Mouse (Mus musculus) T-cell, adult 66 days (primary cell): ENCODE results near the gene Rab39b. TPM values are rescaled to one million over a fixed set of nuclear protein-coding genes. Genes with fewer than 3 reads are reported as not detected.

Source experiments
- total RNA-seq, 2 experiments: library from RNA; stranded (reverse); gene quantifications; 3 replicates in 1 of 2; 4 replicates in 1 of 2; pipeline ENCODE4 v1.2.4; 2023

Gene Rab39b
- under 1 TPM; 0.15 to 0.20 TPM for total RNA-seq

GRCm38 (mm10) chrX:75577582-75578324 is at the start of gene Rab39b:
TSS of gene Rab39b (minus strand) at chrX:75578231.

Other genes with a start within 250 kb of the Rab39b start
- 10 to 100 TPM; 21.2 to 33.8 TPM for gene Fundc2, start 195.8 kb downstream of the Rab39b start, total RNA-seq
- under 1 TPM; 0.30 to 0.47 TPM for gene F8, start 195.6 kb downstream of the Rab39b start, total RNA-seq
- 10 to 100 TPM; 13.9 to 14.2 TPM for gene Cmc4, start 161.6 kb downstream of the Rab39b start, total RNA-seq
- 10 to 100 TPM; 14.0 to 17.3 TPM for gene Mtcp1, start 161.6 kb downstream of the Rab39b start, total RNA-seq
- 10 to 100 TPM; 29.5 to 32.8 TPM for gene Brcc3, start 161.6 kb downstream of the Rab39b start, total RNA-seq
- 10 to 100 TPM; 67.4 to 76.3 TPM for gene Vbp1, start 63.9 kb downstream of the Rab39b start, total RNA-seq